In genomic region chr4:125852545-125852944, GRCm38 (mm10) we compare ENCODE assay signal across 13 mouse cellular contexts.
A peak's percentile ranks its signal among the peaks of the same experiment; 100 is the strongest.
DNase-seq lines count a peak whose midpoint lies in the region; ATAC-seq and TF ChIP-seq lines count a peak whose summit lies in the region.
"Had no signal": no experiment of that assay in that cellular context is flagged by ENCODE, and none has a peak within 500 bp of the region (broad histone marks: within the 10 kb centered on the region; RNA-seq: fewer than 3 reads in every experiment).

No protein-coding gene starts in this region.

- no peaks in the 10 kb centered on the region for H3K36me3 ChIP-seq in forebrain, embryonic 13.5 days (ENCODE audit: poor library complexity, severe bottlenecking)
- H3K36me3 ChIP-seq in forebrain, embryonic 10.5 days (replicated peaks): no peaks in the 10 kb centered on the region
- no peaks in the 10 kb centered on the region for H3K36me3 ChIP-seq in heart, embryonic 12.5 days
- H3K36me3 ChIP-seq: embryonic facial prominence, embryonic 12.5 days had no signal

- no peak for DNase-seq in forebrain, embryonic 10.5 days (ENCODE audit: extremely low spot score, low spot score)
- peak; percentile 20 to 48 for DNase-seq in layer of hippocampus, adult 2 months (ENCODE audit: low spot score in 2 of 2)
- no peak for DNase-seq in layer of hippocampus, postnatal 36 days
- peak; percentile 20 to 25 for DNase-seq in frontal cortex, postnatal 10 days (ENCODE audit: low spot score in 2 of 2)
- DNase-seq in left cerebral cortex, postnatal 4 days: peak; percentile 29
- no peak for DNase-seq in Muller cell, postnatal 12 days (ENCODE audit: inconsistent ontology term)
- DNase-seq: B cell, adult 2 months; cerebellum, adult 9-11 months; kidney, adult 11 months had no signal

- no peak overlapping the region for H3K4me2 ChIP-seq in forebrain, embryonic 13.5 days
- H3K4me2 ChIP-seq in heart, embryonic 12.5 days: no peak overlapping the region
- H3K4me2 ChIP-seq: embryonic facial prominence, embryonic 12.5 days; liver, embryonic 11.5 days had no signal

- TF ChIP-seq CTCF in layer of hippocampus, adult 2 months (conservative IDR thresholded peaks at IDR 0.05): no peak

- ATAC-seq in forebrain, embryonic 13.5 days: 0 out of 2 replicates have a peak, but pooled peaks have one; percentile 26
- no peak for ATAC-seq in heart, embryonic 12.5 days (ENCODE audit: insufficient number of reproducible peaks, low FRiP score)

- intact Hi-C loops in left cerebral cortex, postnatal 4 days (cut with DNase I): no loop called here

- H3K27ac ChIP-seq in forebrain, embryonic 13.5 days: no peak overlapping the region
- no peak overlapping the region for H3K27ac ChIP-seq in forebrain, embryonic 10.5 days
- no peak overlapping the region for H3K27ac ChIP-seq in layer of hippocampus, adult 2 months
- H3K27ac ChIP-seq in heart, embryonic 12.5 days (ENCODE audit: poor library complexity, severe bottlenecking): no peak overlapping the region
- H3K27ac ChIP-seq: embryonic facial prominence, embryonic 12.5 days had no signal

- no peak overlapping the region for H3K4me3 ChIP-seq in forebrain, embryonic 13.5 days
- no peak overlapping the region for H3K4me3 ChIP-seq in forebrain, embryonic 10.5 days
- no peak overlapping the region for H3K4me3 ChIP-seq in layer of hippocampus, adult 2 months
- no peak overlapping the region for H3K4me3 ChIP-seq in heart, embryonic 12.5 days
- H3K4me3 ChIP-seq: embryonic facial prominence, embryonic 12.5 days had no signal

- H3K4me1 ChIP-seq in forebrain, embryonic 13.5 days: peaks cover 31% of the 10 kb centered on the region
- H3K4me1 ChIP-seq in forebrain, embryonic 10.5 days: peaks cover 42% of the 10 kb centered on the region
- H3K4me1 ChIP-seq in heart, embryonic 12.5 days (replicated peaks): 0 out of 2 replicates have a peak, but pooled peaks cover 4% of the 10 kb centered on the region

- no peaks in the 10 kb centered on the region; the same call in 1 of the 2 replicates for H3K27me3 ChIP-seq in forebrain, embryonic 13.5 days
- 0 out of 2 replicates have a peak, but pooled peaks cover 20% of the 10 kb centered on the region for H3K27me3 ChIP-seq in forebrain, embryonic 10.5 days (ENCODE audit: poor library complexity, severe bottlenecking)
- H3K27me3 ChIP-seq in heart, embryonic 12.5 days (replicated peaks): peaks cover 5% of the 10 kb centered on the region; the same call in 1 of the 2 replicates
- H3K27me3 ChIP-seq: embryonic facial prominence, embryonic 12.5 days had no signal

- 70% methylated on average over 4 of the region's 4 CpGs for WGBS in forebrain, embryonic 13.5 days
- 76% methylated on average over 4 of the region's 4 CpGs for WGBS in forebrain, embryonic 10.5 days
- 54% methylated on average over 4 of the region's 4 CpGs for WGBS in heart, embryonic 12.5 days

- H3K9me3 ChIP-seq in forebrain, embryonic 13.5 days (replicated peaks): no peaks in the 10 kb centered on the region
- no peaks in the 10 kb centered on the region for H3K9me3 ChIP-seq in forebrain, embryonic 10.5 days
- H3K9me3 ChIP-seq in heart, embryonic 12.5 days (replicated peaks): no peaks in the 10 kb centered on the region
- H3K9me3 ChIP-seq: embryonic facial prominence, embryonic 12.5 days had no signal

- no peak overlapping the region for H3K9ac ChIP-seq in forebrain, embryonic 13.5 days
- H3K9ac ChIP-seq in heart, embryonic 12.5 days: no peak overlapping the region
- H3K9ac ChIP-seq: embryonic facial prominence, embryonic 12.5 days had no signal

Comparison
In these comparisons a context has a peak if more than half of its experiments do, and no peak if none do; other contexts are left out.
1. DNase-seq: peak in layer of hippocampus, adult 2 months (2 of 2), frontal cortex, postnatal 10 days (2 of 2) and left cerebral cortex, postnatal 4 days (single experiment); none in forebrain, embryonic 10.5 days (single experiment), layer of hippocampus, postnatal 36 days (0 of 2) and Muller cell, postnatal 12 days (single experiment).